Mouse (Mus musculus) kidney, adult 2 months (tissue): Measurements from ENCODE around the gene Tex264.

ENCODE experiments used
- CTCF ChIP-seq: fragments of 200-500 bp; conservative IDR thresholded peaks from 2 replicates; pipeline ENCODE4 v1.5.1; 2011; ENCODE audit warnings: low read depth, mild to moderate bottlenecking, control low read depth, low read length, moderate library complexity, mixed read lengths; ENCODE audit not compliant: insufficient read depth, insufficient read length
- POLR2A ChIP-seq: fragments of 200-500 bp; IDR thresholded peaks from one replicate; pipeline ENCODE4 v1.6.1; 2011; ENCODE audit warnings: low read depth, low read length, control low read depth

- no peak for TF ChIP-seq POLR2A
- no peak for TF ChIP-seq CTCF
Observed at GRCm38 (mm10) chr9:106677702-106678101, 8.0 kb downstream of the Tex264 start.
